Mouse (Mus musculus): Measurements from ENCODE around the gene Gdf2.

DNA sequence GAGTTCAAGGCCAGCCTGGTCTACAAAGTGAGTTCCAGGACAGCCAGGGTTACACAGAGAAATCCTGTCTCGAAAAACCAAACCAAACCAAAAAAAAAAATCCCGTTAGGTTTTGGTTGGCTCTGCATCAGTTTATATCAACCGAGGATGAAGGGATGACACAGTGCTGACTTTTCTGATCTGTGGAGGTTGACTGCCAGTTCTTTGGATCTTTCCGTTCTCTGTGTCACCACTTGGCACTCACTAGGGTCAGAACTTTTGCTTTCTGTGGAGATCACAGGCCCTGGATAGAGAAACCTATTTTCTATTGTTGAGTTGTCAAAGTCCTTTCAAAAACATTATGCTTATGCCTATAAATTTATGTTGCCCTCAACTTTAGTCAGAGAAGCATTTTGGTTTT, 38.1 kb upstream of the Gdf2 start:
- no peak for TF ChIP-seq CTCF (IDR thresholded peaks at IDR 0.05; ENCODE audit: control insufficient read depth, insufficient read depth, insufficient replicate concordance, low read depth, low read length)
- TF ChIP-seq POLR2A (IDR thresholded peaks at IDR 0.05; ENCODE audit: control insufficient read depth, low read depth, low read length) = no peak

Data from testis, adult 2 months (tissue).